Mouse (Mus musculus) cerebellum, adult 18-20 months (tissue): Measurements from ENCODE around the gene Plekhm1.
A peak's percentile ranks its signal among the peaks of the same experiment; 100 is the strongest.
"Not testable (repeated sequence)": the region's sequence is repeated elsewhere in the genome, so short reads cannot be mapped to it uniquely, and the experiment has no call there.

Source experiments
- DNase-seq, 2 experiments: peaks; one replicate each; pipeline ENCODE4 v3.0.0; 2021

The Plekhm1 gene

DNA sequence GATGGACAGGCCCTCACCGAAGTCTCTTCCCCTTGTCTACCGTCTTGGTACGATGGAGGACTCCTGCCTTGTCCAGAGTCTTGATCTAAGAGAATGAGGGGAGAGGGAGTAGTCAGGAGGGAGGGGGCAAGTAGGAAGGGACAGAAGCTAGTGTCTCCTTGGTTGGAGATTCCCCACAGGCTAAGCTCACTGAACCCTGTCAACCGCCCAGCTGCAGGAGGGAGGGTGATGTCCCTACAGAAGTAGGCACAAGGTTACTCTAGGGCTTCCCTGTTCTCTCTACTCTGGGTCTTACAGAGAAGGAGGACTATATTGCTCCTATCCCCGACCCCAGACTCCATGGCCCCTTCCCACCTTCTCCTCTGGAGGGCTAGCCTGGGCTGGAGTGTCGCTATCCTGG is 73.8 kb downstream of the Plekhm1 start:
- no peak for DNase-seq

DNA sequence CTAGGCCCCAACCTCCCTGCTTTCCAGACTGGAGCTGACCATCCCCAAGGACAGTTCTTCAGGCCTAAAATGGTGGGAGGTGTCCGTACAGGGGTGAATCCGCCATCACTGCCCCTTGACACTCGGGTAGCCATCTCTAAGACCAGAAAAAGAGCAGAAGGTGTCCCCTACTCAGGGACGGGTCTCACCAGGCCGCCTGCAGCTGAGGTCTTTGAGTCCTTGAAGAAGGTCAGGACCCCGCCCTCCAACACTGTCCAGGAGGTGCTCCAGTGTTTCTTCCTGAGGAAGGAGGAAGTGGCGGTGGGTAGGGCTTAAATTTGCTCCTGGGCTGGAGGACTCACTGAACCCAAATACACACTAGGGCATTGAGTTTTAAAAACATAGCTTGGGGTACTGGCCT is 74.4 kb downstream of the Plekhm1 start:
- no peak for DNase-seq

DNA sequence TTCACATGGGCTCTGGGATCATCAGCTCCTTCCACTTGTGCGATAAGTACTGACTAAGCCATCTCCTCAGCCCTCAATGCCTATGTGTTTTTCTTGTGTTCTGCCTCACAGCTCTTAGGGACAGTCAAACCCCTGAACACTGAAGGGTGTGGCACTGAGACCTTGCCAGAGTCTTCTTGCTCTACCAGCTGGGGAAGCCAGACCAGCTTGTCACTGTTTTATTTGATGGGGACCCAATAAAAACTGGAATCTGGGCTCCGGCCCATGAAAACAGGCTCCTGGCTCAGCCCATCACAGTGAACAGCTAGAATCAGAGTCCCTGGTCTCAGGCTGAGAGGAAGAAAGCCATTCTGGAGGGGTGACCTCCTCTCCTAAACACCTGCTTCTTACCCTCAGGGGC is 75.3 kb downstream of the Plekhm1 start:
- no peak for DNase-seq

DNA sequence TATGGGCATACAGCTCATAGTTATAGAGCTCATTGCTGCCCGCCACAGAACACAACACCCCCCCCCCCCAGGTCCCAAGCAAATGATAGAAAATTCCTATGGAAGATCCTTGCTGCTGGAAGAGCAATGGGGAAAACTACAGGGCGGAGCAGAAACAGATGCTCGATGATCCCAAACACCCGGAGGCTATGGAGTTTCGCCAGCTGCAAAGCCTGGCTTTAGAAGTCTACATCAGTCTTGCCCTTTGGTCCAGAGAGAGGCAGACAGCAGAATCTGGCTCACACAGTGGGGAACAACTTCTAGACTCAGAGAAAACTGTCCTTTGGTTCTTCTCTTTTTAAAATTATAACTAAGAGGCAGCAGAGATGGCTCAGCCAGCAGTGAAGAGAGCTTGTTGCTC is 76.9 kb downstream of the Plekhm1 start:
- no peak for DNase-seq

DNA sequence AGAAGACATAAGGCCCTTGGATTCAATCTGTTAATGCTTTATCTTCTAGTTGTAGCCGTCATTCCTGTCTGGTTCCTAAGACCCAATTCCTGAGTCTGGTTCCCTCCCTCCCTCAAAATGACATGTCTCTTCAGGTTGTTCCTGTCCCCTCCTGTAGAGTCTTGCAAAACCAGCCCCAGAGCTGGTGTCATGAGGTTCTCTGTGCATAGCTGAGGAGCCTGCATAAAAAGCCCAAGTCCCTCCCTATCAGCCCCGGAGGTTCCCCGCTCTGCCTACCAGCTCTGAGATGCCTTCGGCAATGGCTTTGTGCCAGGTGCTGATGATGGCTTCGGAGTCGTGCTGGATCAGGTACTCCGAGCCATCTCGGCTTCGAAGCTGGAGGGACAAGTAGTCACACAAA is 77.6 kb downstream of the Plekhm1 start:
- peak in 1 of 2 experiments; percentile 20 for DNase-seq

DNA sequence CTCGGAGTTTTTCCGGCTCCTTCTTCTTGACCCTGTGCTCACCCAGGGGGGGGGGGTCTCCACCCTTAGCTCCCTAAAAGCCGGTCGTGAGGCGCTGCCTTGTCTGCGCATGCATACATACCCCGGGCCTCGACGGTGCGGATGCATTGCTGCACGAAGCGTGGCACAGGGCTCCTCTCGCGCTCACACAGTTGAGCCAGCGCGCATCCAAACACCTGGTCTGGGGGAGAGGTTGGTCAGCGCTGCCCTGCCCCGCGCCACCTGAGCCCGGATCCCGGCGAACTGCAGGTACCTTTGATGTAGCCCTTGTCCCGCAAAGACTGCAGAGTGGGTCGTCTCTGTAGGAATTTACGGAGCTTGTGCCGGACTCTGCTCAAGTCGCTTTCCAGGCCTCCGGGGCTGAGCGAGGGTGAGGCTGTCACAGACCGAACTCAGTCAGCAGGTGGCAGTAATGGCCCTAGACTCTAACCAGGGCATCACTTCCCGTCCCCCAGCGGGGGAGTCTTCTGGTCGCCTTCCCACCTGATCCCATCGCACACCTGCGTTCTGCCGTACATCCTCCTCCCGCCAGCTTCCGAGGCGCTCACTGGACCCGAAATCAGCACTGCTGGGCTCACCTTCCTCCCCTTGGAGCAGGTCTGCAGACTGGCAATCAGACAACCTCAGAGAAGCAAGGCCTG is 78.6 kb downstream of the Plekhm1 start:
- DNase-seq, result peak; percentile 77 to 81

DNA sequence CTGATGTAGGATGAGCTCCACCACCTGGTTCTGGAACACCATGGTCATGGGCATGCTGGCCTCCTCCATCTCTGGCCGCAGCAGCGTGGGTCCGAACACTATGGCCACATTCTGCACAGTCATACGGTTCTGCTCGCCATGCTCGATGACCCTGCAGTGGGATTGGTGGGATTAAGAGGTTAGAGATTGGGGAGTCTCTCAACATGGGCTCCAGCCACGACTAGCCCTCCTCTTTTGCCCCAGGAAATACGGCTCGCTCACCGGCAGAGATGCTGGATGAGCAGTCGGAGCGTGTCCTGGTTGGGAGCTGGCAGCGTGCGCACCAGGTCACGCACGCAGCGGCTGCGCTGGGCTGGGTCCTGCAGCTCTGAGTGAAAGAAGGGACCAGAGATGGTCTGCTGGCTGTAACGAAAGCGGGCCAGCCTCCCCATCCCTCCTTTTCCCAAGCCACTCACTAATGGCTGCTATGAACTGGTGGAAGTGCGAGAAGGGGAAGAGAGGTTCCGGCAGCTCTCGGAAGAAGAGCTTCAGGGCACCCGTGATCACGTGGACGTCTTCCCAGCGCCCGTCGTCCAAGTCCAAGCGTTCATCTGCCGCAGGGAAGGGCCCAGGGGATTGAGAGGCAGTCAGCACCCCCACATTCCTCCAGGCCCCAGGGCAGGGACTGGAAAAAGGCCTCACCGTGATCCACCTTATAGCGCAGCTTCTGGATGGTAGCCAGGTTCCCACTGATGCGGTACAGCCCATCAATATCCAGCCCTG is 79.4 kb downstream of the Plekhm1 start:
- DNase-seq, result peak; percentile 53 to 66

DNA sequence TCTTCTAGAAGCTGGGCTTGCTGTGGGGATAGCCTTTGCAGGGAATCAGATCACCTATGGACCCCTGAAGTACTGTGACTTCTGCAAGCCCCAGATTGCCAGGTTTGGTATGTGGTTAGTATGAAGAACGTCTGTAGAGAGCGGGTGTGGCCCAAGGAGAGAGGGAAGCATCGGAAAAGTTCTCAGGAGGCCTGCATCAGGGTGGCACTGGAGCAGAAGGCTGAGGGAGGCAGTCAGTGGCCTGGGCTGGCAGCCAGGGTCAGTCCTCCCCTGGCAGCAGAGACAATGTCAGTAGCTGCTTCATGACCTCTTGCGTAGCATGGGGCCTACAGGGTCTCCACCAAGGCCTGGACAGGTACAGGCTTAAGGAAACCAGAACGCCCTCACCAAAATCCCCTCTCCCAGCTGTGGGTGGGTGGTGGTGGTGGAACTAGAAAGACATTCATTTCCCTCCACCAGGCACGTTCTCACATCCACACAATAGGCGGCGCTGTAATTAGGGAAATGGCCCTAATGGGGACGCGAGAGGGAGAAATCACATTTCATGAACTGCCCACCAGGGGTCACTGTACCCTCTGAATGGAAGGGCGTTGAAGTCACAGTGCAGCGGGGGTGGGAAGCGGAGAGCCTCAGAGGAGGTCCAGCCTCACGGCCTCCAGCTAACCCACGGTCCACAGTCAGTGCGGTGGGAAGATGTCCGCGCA is 80.1 kb downstream of the Plekhm1 start:
- DNase-seq, result peak; percentile 88 to 92

DNA sequence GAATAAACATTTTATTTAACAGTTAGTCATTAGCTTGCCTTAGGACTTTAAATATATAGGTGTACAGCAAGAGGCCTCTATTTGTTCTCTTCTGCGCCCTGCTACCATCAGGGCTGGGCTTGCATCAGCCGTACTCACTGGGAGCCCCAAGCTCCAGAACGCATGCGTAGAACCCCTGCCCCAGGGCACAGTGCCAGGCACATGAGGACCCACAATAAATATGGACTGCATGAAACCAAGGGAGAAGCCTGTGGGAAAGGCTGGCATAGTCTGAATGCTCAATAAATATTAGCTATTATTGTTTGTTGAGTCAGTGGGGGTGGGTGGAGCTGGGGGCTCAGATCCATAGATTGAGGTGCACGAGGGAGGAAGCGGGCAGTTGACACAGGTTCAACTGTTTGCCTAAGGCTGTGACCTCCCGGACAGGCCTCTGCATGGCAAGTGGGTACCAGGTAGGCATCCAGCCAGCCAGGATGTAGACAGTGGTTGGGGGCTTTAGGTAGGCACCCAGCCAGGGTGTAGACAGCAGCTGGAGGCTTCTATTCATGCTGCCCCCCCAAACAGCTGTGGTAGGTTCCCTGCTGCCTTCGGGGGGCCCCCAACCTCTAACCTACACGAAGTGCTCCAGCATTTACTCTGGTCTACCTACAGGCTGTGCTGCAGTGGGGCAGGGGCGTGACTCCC is 80.8 kb downstream of the Plekhm1 start:
- DNase-seq, result peak; percentile 18 to 23

DNA sequence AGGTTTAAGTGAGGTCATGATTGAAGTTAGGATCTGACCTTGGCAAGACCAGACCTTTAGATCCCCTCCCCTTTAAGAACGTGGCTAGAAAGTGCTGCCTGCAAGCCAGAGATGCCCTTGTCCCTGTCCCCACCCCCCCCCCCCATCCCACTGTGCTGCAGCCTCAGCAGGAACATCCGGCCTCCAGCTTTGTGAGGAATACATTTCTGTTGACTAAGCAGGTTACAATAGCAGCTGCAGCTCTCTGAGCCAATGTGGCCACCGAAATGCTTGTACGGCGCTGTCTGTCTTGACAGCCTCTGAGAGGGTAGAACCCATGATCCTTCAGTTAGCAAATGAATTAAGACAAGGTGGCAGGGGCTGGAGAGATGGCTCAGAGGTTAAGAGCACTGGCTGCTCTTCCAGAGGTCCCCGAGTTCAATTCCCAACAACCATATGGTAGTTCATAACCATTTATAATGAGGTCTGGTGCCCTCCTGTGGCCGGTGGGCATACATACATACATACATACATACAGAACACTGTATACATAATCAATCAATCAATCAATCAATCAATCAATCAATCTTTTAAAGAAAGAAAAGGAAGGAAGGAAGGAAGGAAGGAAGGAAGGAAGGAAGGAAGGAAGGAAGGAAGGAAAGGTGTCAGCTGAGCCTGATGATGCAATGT is 81.7 kb downstream of the Plekhm1 start:
- DNase-seq, result no peak

DNA sequence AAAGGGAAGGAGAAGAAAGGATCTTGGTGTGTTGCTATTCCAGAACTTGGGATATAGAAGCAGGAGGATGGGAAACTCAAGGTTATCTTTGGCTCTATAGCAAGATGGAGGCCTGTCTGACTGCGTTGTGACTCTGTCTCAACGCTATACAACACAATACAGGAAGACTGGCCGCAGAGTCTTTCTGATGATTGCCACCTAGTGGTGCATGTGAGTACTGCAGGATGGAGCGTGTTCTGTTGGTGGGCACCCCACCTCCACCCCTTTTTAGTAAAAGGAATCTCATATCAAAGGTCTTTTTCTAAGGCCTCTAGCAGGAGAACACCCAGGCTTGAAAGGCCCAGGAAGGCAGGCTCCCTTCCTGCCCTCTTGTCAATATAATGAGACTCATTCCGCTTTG is 85.5 kb downstream of the Plekhm1 start:
- peak; percentile 75 to 86 for DNase-seq

DNA sequence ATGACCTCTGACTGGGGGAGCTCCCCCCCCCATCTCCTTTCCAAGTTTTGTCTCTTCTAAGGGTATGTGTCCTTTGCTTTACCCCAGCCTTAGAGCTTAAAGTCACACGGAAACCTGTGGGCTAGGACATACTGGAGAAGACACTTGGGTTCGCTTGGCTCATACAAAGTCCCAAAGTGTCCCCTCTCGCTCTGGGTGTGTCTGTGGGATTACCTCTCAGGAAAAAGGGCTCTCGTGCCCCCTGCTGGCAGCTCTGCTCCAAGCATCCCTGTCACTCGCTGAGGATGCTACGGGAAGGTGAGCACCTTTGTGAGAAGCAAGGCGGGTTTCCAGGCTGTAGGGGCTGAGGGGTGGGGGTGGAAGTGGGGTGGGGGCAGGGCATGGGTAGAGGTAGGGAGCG is 87.3 kb downstream of the Plekhm1 start:
- DNase-seq, result peak; percentile 74 to 79

DNA sequence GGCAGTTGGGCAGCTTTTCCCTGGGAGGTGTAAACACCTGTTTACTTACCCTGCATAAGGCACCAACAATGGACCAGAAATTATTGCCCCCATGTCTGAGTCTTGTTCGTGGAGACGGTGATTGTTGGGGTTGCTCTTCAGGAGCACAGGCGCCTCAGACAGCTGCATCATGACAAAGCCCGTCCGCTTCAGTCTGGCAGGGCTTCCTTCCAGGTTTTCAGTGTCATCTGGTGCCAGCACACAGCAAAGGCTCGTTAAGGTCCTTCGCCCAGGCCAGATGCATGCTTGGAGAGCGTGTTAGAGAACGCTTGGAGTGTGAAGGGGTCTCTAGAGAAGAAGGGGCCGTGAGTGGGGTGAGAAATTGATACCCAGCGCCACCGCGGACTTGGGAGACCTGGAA is 87.8 kb downstream of the Plekhm1 start:
- no peak for DNase-seq

DNA sequence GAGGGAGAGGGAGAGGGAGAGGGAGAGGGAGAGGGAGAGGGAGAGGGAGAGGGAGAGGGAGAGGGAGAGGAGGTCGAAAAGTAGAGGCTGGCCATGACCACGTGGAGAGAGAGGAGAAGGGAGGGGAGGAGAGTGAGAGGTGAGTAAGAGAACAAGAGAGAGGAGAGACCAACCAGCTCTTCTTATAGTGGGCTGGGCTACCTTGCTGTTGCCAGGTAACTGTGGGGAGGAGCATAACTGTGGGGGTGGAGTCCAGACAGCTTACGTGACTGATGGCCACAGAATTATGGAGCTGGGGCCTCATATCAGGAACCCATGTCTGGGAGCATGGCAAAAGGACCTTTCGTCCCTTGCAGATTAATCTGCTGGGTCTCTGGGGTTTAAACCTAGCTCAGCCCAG is 89.7 kb downstream of the Plekhm1 start:
- not testable (repeated sequence) for DNase-seq

DNA sequence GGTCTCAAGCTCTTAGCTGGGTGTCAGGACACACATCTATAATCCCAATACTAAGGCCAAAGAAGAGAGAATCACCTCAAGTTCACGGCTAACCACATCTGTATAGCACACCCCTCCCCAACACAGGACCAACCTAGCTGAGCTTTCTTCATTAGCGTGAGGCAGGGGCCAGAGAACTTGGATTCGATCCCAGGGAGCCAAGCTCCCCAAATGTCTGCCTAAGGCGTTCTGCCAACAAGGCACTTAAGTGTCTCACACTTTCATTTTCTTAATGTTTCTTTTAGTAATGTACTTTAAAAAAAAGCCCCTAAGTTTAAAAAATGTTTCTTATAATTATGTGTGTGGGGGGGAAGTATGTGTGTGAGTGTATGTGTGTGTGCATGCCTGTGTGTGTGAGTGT is 91.8 kb downstream of the Plekhm1 start:
- no peak for DNase-seq

DNA sequence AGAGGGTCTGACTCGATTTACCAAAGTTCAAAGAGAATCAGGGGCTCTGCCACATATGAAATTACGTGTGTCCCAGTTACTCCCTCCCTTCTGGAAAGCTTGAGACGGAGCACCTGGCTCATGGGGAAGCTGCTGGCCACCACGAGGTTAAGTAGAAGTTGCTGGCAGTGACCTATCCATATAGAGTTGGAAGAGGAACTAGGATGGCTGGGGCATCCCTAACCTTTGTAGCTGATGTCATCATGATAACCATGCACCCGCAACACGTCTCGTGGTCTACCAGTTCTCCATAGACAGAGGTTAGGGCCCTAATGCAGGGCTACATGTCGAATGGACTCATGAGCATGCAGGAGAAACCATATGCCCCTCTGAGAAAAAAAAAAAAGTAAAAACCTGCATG is 92.3 kb downstream of the Plekhm1 start:
- no peak for DNase-seq

DNA sequence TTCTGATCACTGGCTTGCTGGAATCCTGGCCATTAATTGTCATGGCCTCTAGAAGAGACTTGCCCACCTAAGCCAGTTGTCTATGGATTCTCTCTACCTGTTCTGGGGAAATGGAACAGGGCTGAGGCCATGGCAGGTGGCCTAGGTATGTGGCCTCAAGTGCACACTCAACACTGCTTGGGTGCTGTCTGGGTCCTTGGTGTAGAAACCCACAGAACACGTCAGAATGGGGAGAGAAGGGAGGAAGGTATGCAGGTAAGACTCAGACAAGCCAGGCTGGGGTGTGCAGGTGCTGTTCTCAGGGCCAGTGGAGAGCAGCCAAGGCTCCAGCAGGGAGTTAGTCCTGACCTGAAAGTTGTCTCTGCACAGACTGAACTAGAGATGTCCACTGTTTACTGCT is 94.4 kb downstream of the Plekhm1 start:
- DNase-seq, result no peak

DNA sequence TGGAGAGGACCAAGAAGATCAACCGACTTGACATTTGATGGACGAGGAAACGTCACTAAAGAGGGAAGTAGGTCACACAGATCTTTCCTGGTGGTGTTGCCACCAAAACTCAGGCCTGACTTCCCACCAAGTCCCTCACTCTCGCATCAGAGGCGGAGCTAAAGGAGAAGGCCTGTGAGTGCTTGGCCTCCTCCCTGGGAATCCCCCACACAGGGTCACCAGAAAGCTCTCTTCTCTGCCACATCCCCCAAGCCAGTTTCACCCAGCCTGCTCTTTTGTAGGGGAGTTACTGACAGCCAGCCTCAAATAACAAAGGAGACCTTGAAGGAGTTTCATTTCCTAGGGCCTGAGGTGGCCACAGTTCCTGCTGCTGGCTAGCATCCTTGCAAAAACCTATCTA is 97.1 kb downstream of the Plekhm1 start:
- DNase-seq, result no peak

DNA sequence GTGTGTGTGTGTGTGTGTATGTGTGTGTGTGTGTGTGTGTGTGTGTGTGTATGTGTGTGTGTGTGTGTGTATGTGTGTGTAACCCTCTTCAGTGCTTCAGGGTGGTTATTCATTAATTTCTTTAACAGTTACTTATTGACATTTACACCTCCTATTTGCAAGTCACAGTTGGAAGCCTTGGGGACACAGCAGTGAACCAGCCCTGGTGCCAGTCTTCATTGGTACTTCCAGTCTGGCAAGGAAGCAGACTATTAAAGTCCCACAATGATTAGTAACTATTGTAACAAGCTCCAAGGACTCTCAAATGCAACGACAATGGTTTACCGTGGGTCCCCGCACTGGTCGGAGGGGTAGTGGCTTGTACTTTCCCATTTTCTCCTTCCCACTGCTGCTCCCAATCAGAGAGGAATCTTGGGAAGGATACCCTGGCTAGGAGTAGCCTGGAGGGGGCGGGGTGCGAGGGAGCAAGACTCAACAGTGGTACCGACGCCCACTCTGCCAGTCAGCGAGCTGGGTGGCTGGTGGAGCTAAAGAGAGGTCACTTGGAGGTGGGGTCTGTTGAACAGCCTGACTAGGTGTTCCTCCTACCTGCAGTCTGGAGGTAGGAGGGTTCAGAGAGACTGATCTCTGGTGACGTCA is 97.6 kb downstream of the Plekhm1 start:
- no peak for DNase-seq
